Mouse (Mus musculus): ENCODE results near the gene Gabarap.
"Not testable (repeated sequence)": the region's sequence is repeated elsewhere in the genome, so short reads cannot be mapped to it uniquely, and the experiment has no call there.

Gene Gabarap

GRCm38 (mm10) chr11:69999666-70000065 lies 8.7 kb downstream of the Gabarap start:
- DNase-seq (ENCODE audit: low read depth) = no peak

DNA sequence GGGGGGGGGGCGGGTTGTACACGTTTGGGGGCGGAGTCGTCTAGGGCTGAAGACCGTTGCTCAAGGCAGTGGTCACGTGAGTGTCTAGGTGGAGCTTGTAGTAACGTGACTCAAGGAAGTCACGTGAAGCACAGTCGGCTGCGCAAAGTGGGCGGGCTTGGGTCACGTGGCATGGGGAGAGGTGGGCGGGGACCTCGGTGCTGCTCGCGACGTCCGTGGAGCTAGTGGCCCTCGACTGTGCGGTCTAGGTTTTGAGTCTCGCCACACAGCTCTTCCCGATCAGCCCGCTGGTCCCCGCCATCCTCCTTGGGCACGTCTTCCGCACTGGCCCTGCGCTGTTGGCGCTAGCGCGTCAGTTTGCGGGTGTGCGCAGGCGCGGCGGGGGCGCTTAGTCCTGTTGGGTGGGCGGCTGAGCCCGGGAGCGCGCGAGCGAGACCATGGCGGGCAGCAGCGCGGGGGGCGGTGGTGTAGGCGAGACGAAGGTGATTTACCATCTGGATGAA lies 9.5 kb downstream of the Gabarap start, which contains the start of gene Dvl2:
Gene Dvl2 (plus strand): TSS at position 200 of the 503 bp plus-strand sequence.
- DNase-seq (ENCODE audit: low read depth) = peak; percentile 98

- DNase-seq (ENCODE audit: low read depth) = no peak
Measured at GRCm38 (mm10) chr11:70001159-70001558, 10.2 kb downstream of the Gabarap start.

- DNase-seq (ENCODE audit: low read depth) = peak; percentile 80
Measured at GRCm38 (mm10) chr11:70001865-70002264, 10.9 kb downstream of the Gabarap start.

DNA sequence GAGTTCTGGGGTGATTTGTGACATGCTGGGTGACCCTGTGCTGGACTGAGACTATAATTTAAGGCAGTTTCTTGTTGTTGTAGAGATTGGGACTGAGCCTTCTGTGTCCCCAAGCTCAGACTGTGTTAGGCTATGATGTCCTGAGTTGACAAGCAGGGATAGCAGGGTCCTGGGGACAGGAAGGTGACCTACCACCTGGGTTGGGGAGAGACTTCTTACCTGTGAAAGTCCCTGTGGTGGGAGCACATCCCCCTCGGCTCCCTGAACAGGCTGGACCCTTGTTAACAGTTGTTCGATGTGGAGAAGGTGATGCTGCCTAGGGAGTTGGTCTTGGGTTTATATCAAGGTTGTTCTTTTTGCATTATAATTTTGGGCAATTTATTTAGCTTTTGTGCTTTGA lies 11.5 kb downstream of the Gabarap start:
- DNase-seq (ENCODE audit: low read depth) = no peak

DNA sequence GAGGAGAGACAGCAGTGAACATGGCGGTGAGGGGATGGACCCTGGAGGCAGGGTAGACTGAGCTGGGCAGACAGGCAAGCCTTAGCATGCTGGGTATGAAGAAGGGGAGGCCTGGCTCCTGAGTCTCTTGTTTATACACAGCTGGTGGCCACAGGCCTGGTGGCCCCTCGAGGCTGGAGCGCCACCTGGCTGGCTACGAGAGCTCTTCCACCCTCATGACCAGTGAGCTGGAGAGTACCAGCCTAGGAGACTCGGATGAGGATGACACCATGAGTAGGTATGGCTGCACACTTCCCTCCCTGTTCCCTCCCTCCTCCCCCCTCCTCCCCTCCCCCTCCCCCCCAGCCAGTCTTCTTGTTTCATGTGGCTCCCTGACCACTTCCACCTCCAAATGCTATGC lies 14.6 kb downstream of the Gabarap start:
- DNase-seq (ENCODE audit: low read depth) = peak; percentile 46

DNA sequence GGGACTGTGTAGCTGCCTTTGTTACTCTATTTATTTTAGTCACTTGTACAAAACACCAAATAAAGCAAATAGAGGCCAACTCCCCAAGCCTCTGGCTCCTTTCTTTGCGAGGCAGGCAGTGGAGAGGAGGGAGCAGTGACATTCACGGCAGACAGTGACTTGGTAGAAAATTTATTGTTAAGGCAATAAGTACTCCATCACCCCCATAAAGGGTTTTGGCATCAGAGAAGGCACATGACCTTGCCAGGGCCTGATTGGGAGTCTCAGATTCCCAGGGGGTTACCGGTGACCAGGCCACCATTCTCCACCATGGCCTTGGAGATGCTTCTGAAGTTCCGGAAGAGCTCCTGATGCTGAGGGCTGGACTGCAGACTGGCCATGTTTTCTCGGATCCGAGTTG lies 19.1 kb downstream of the Gabarap start:
- DNase-seq (ENCODE audit: low read depth) = no peak

DNA sequence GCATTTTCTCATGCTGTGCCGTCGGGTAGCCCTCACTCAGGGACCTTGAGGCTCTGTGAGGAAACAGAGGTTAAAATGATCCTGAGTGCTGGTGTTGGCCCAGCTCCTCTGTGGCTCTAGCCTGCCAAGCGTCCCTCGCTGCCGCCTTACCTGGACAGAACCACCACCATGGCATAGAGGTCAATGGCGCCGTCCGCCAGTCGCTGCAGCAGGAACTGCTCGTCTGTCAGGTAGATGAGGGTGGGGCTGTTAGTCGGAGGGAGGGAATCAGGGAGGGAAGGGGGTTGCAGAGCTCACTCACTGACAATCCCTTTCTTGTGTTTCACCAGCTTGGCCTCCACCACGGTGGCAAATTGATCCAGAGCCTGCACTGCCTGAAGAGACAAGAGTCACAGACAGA lies 19.6 kb downstream of the Gabarap start:
- no peak for DNase-seq (ENCODE audit: low read depth)

DNA sequence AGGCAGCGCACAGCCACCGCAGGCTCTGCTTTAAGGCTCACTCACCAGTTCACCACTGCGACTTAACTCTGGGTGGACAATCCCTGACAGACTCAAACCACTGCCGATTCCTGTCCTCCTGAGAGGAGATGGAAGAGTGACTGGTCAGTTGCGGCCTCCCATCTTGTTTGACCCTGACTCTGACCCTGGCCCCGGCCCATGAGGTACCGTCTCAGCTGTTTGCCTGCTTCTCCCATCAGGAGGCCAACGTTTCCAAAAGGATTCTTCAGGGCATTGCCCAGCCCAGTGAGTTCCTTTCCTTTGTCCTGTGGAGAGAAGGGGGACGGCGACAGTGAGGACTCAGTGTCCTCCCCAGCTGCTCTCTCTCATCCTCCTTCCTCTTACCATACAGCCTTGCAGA lies 20.0 kb downstream of the Gabarap start:
- DNase-seq (ENCODE audit: low read depth) = no peak

GRCm38 (mm10) chr11:70012931-70013330 lies 22.0 kb downstream of the Gabarap start:
- DNase-seq (ENCODE audit: low read depth) = no peak

DNA sequence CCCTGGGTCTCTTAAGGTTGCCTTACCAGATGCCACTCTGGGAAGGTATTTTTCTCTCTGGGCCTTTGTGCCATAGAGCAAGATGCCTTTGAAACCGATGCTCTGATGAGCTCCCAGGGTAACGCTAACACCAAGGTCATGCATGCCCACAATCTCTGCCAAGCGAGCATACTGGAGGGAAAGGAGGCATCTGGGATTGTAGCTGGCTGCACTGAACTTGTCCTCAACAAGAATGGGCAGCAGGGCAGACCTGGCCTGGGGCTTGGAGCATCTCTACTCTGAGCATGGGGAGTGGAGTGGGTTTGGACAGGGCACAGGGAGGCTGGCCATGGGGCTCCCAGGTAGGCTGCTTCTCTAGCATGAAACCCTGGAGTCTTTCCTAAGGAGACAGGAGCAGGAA lies 22.5 kb downstream of the Gabarap start:
- no peak for DNase-seq (ENCODE audit: low read depth)

DNA sequence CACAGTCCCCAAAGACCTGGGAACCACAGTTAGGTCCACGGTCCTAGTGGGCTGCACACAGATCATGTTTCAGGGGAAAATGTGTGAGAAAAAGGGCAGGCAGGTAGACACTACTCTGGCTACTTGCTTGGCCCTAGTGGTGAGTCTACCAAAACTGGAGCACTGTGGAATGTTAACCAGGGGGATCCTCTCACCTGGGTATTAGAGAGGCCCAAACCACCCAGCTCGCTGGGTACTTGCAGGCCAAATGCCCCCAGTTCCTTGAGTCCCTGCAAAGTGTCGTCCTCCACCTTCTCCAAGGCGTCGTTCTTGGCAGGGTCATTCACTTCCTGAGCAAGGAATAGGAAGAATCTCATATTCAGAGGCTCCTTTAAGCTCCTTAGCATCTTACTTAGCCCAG lies 23.1 kb downstream of the Gabarap start:
- DNase-seq (ENCODE audit: low read depth) = no peak

- DNase-seq (ENCODE audit: low read depth) = peak; percentile 92
Measured at GRCm38 (mm10) chr11:70014880-70015558, 24.1 kb downstream of the Gabarap start, which contains the start of gene Acadvl. Gene Acadvl (minus strand): TSS chr11:70015411.

DNA sequence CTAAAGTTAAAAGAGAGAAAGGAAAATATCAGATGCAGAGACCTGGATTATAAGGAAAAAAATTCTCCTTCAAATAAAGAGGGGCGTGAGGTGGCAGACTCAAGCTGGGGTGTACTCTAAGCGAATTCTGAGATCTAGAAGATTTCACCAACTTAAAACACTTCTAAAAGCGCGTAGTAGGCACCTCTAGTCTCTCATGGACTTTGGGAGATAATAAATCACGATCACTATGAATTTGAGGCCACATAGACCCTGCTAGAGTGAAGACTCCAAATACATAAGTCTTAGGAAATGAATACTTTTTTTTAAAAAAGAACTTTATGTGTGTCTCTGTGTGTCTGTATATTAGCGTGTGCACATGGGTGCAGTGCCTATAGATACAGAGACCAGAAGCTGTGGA lies 24.7 kb downstream of the Gabarap start:
- DNase-seq (ENCODE audit: low read depth) = no peak

GRCm38 (mm10) chr11:70016177-70016576 lies 25.2 kb downstream of the Gabarap start:
- DNase-seq (ENCODE audit: low read depth) = not testable (repeated sequence)

- no peak for DNase-seq (ENCODE audit: low read depth)
Measured at GRCm38 (mm10) chr11:70016669-70017068, 25.7 kb downstream of the Gabarap start, which contains the start of gene Dlg4. Gene Dlg4 (plus strand): TSS chr11:70016942.

DNA sequence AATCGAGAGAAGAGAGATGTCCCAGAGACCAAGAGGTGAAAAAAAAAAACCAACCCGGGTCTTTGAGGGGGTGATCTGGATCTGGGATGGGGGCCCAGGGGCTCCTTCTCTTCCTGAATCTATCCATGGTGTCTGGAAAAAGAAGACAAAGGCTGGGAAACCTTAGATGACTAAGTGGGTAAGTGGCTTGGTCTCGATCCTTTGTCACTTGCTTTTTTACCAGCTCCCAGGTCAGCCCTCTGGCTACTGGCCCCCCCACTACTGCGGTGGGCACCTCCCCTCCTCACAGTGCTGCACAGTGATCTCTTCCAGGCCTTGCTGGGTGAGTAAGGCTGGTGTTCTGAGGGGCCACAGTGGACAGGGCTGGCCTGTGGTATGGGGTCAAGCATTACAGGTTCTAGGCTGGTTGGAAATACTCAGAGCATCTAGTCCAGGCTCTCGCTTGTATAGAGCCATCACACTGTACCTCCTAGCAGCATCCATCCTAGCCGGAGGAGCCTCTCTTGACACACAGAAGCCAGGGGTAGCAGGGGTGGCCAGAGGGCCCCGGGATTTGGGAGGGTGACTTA lies 26.3 kb downstream of the Gabarap start:
- DNase-seq (ENCODE audit: low read depth) = no peak

DNA sequence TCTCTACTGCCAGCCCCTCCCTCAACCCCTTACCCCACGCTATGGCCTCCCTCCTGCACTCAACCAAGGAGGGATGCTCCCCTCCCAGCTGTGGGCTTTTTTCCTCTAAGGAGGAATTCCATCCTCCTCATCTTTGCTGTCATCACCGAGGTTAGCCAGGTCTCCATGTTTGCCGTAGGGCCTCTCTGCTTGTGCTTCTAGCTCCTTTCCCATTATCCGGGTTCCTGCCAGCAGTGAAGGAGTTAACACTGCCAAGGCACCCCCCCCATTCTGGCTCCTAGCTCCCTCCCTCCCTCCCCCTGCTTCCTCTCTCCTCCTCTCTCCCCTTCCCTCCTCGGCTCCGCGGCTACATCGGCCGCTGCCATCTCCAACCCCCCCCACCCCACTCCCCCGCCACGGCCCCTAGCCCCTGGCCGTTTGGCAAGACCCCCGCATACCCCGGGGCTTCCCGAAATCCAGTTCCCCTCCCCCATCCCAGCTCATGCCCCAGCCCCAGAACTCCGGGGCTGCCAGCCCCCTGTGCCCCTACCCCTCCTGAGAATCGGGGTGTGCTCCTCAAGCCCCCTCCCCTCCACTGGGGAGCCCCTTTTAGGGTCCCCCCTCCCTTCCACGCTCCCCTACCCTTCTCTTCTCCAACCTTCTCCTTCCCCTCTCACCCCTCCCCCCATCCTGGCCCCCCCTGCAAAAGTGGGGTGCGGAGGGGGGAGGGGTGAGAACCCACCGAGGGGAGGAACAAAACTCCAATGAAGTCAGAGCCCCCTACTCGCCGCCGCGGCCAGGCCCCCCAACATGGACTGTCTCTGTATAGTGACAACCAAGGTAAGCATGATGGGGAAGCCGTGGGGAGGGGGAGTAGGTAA lies 27.4 kb downstream of the Gabarap start:
- peak; percentile 92 for DNase-seq (ENCODE audit: low read depth)

DNA sequence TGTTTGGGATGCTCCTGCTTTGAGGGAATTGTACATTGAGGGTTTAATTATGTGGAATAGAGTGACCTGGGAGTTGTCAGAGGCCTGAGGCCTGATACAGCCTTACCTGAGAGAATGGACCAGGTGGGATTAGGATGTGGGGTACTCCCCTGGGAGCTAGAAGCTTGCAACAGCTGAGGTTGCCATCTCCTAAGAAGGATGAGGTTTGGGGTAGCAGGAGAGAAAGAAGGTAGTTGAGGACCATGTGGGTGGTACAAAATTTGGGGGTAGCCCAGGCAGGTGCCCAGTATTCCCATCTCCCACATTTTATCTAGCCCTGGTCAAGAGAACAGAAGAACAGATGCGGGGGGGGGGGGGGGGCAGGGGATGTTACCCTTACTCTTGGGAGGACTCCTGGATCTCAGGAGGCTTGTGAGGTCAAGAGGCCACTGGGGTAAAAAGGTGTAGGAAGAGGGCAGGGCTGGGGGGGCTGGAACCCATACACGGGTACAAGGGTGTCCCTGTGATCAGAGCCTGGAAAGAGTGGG lies 28.6 kb downstream of the Gabarap start:
- DNase-seq (ENCODE audit: low read depth) = no peak

DNA sequence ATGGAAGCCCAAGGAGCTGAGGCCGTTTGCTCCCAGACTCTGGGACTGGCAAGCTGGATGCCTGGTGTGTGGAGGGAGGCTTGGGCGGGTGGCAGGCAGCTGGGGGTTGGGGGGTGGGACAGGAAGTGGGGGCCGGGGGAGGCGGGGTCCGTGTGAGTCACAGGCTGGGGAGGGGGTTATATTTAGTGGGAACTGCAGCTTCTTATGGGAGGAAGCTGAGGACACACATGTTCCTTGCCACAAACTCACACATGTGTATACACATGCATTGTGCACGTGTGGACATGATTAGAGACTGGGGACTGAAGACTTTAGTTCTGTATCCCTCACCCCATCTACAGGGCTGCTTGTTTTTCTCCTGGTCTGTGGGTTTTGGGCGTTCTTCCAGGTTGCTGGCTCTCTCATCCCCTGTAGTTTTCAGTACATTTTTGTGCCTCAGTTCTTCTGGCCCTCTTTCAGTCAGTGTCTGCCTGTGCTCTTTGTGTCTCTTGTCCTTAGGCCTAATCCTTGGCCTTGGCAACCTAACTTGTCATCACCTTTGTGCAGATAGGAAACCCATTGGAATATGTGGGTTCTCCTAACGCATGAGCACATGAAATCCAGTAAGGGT lies 29.2 kb downstream of the Gabarap start:
- peak; percentile 61 for DNase-seq (ENCODE audit: low read depth)

GRCm38 (mm10) chr11:70020731-70021263 lies 29.9 kb downstream of the Gabarap start:
- DNase-seq (ENCODE audit: low read depth) = peak; percentile 90
